Mouse (Mus musculus) brown adipose tissue, adult 24 weeks (tissue): Measurements from ENCODE around the gene Lta. TPM values are rescaled to one million over a fixed set of nuclear protein-coding genes. Genes with fewer than 3 reads are reported as not detected.

ENCODE experiments used
- H3K27ac ChIP-seq: fragments of 200-500 bp; replicated peaks from 2 replicates; pipeline ENCODE4 v1.5.1; 2012; ENCODE audit warnings: low read depth, mild to moderate bottlenecking, low read length
- H3K4me1 ChIP-seq: fragments of 200-500 bp; 2 replicates; pipeline ENCODE4 v1.6.1; 2012; ENCODE audit warnings: low read length, mixed read lengths; ENCODE audit not compliant: control insufficient read depth, insufficient read depth, insufficient read length
- H3K4me3 ChIP-seq: fragments of 200-500 bp; 2 replicates; pipeline ENCODE4 v1.5.1; 2012; ENCODE audit warnings: low read depth, mild to moderate bottlenecking, low read length, moderate library complexity; ENCODE audit not compliant: insufficient read depth
- polyA plus RNA-seq: library from polyadenylated mRNA; stranded (reverse); fragments of >200 nt; gene quantifications from 2 replicates; pipeline ENCODE4 v1.2.4, GENCODE M21; 2012; ENCODE audit not compliant: missing spikeins, insufficient read depth, insufficient read length

The Lta gene
- not detected in 2 replicates for polyA plus RNA-seq

DNA sequence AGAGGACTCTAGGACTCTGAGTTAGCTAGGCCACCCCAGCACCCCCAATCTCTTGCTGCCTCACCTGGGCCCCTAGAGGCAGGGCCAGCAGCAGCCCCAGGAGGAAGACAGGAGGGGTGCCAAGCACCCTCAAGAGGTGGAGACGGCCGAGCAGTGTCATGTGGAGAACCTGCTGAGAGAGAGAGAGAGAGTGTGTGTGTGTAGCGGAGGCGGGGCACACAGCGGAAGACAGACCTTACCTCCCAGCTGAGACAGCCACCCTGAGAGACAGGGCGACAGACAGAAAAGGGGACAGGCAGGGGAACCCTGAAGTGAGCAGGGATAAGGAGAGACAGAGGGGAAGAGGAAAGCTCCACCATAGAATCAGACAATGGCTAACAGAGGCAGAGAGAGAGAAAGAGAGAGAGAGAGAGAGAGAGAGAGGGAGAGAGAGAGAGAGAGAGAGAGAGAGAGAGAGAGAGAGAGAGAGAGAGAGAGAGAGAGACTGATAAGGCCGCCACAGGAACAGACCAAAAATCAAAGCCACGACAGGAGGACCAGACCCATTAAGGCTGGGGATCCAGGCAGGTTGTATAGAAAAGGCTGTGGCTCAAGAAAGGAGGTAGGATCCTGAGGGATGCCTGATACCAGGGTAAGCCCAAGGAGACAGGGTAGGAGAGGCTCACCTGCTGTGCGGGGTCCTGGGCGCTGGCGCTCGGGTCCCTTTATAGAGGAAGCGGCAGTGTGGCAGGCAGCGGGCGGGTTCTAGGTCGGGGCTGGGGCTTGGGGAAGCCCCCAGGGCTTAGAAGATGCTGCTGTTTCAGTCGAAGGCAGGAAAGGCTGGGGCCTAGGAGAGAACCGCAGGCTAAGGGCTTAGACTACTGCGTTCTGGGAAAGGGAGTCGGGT is at the start of gene Lta:
TSS of gene Lta (minus strand) at position 858 of the 886 bp plus-strand sequence.
- Histone ChIP-seq H3K4me3 (no peak within 1 kb of the TSS), H3K27ac (no peak within 1 kb of the TSS), H3K4me1 (peaks cover 3% of the 10 kb centered on the region)

DNA sequence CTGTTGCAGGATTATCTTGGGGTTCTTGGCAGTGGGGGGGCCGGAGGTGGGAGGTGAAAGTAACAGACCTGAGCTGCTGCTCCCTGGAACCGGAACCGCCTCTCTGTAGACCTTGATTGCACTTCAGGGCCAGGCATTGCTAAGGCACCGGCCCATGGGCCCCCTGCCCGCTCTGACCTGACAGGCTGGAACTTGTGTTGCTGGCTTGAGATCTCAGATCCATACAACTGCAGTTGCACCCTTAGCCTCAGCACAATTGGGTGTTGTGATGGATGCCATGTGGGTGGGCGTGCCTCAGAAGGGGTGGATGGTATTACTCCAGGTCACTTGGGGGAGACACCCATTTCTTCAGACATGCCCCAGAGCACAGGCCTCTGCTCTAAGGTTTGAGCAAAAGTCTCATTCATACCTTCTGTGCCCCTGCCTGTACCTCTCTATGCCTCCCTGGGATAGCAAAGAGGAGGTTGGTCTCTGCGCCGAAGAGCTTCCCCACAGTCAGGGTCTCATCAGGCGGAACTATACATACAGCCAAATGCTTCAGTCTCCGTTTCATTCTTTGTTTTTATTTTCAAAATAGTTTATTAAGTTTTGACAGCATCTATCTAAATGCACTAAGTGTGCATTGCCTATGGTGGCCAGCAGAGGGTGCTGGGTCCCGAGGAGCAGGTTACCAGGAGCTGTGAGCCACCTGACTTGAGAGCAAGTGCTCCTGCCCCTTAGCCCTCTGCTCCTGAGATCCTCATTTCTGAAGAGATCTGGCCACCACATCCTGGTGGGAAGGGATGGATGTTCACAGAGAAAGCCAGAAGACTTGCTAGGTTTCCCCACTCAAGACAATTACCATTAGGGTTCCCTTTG is 49.3 kb upstream of the Lta start:
- Histone ChIP-seq H3K27ac (no peak overlapping the region), H3K4me3 (no peak overlapping the region), H3K4me1 (no peaks in the 10 kb centered on the region)

DNA sequence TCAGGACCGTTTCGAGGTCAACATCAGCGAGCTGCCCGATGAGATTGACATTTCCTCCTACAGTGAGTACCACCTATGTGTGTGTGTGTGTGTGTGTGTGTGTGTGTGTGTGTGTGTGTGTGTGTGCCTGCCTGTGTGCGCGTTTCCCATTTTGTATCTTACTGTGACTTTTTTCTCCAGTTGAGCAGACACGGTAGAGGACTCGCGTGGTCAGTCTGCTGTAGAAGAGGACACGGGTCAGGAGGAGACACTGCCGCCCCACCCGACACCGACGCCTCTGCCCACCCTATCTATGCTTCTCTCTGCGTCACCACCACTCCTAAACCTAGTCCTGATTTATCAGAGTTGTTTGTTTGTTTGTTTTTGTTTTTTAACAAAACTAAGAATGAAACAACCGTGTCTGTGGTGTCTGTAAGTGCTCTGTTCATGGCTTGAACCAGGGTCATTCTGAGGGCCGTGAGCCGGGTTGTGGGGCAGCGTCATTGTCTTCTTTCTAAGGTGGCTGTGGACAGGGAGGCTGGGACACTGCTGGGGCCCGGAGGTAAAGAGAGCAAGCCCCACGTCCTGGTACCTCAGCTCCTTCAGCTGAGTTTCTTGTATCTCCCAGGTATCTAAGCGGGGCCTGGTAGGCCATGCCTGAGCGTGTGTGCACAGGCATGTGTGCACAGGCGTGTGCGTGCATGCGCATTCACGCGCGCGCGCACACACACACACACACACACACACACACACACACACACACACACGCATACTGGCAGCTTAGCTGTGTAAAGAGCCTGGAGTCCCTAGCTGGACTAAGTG is 48.3 kb upstream of the Lta start:
- H3K4me3 ChIP-seq: no peak overlapping the region
- no peak overlapping the region for H3K27ac ChIP-seq
- no peaks in the 10 kb centered on the region for H3K4me1 ChIP-seq

DNA sequence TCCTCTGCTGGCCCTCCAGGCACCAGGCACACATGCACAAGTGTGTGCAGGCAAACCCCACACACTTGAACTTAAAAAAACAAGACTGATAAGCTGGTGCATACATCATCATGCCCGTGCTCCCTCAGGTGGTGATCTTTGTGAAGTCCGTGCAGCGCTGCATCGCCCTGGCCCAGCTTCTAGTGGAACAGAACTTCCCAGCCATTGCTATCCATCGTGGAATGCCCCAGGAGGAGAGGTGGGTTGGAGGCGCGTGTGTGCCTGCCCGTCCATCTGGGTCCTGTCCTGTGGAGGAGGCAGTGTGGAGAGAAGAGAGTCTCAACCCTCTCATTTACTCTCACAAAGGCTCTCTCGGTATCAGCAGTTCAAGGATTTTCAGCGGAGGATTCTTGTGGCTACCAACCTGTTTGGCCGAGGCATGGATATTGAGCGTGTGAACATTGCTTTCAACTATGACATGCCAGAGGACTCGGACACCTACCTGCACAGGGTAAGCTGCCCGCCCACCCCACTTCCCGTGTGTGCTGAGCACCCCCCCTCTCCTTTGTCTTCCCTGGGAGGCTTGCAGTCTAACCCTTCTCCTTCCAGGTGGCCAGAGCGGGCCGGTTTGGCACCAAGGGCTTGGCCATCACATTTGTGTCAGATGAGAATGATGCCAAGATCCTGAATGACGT is 47.6 kb upstream of the Lta start:
- H3K4me1 ChIP-seq: no peaks in the 10 kb centered on the region
- H3K4me3 ChIP-seq: no peak overlapping the region
- no peak overlapping the region for H3K27ac ChIP-seq

DNA sequence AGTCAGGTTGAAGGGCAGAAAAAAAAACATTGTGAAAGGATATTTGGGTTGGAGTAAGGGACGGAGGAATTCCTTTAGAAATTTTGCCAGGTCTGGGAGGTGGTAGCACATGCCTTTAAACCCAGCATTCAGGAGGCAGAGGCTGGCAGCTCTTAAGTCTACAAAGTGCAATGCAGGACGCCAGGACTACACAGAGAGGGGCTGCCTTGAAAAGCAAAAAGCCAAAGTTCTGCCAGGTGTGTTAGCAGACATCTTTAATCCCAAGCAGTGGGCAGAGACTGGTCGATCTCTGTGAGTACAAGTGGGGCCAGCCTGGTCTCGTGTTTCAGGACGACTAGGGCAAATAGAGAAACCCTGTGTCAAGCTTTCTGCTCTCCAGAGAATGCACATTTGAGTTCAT is 46.8 kb upstream of the Lta start:
- H3K4me1 ChIP-seq: no peaks in the 10 kb centered on the region
- H3K4me3 ChIP-seq: no peak overlapping the region
- no peak overlapping the region for H3K27ac ChIP-seq

DNA sequence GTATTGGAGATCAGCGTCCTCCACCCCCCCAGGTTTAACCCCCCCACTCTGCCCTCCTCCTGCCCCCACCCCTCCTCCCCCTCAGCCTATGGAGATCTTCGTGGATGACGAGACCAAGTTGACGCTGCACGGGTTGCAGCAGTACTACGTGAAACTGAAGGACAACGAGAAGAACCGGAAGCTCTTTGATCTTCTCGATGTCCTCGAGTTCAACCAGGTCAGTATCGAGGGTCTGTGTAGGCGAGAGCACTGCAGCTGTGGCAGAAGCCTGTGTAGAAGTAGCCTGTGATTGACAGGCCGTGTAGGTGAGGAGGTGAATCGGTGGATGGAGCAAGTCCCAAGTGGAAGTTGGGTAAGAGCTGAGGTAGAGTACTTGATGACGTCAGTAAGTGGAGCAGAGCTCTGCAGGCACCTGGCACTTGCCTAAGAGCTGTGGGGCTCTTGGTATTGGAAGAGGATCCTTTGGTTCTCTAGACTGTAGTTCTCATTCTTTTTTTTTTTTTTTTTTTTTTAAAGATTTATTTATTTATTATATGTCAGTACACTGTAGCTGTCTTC is 46.1 kb upstream of the Lta start:
- H3K4me3 ChIP-seq: no peak overlapping the region
- H3K4me1 ChIP-seq: no peaks in the 10 kb centered on the region
- no peak overlapping the region for H3K27ac ChIP-seq

DNA sequence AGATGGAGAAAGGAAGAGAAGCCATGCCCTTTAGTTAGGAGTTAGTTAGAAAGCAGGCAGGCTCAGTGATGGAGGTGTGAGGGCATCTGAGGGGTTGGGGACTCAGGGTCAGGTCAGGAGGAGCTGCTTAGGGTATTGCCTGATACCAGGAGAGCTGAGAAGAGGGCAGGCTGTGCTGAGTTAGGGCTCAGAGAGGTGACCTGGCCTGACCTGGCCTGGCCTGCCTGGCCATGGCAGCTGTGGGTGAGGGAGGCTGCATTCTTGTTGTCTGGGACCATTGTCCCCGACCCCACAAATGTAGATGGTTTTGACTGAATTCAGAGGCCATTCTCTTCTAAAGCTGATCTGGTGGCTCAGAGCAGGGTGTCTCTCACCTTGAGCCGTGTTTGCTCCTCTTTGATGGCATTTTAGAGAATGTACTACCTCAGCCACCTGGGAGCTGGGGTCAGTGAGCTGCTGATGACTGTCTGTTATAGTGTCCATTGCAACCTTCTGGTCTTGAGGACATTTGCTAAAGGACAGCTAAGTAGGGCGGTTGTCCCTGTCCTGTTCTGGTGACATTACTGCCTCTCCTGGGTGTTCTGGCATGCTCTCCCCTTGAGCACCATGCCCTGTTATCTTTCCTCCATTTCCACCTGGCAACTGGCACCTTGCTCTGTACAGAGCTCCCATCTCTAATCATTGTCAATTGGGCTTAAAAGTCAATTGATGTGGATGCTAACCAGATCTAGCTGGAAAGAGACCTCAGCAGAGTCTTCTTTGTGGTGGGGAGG is 45.4 kb upstream of the Lta start:
- Histone ChIP-seq H3K27ac (no peak overlapping the region), H3K4me1 (no peaks in the 10 kb centered on the region)

DNA sequence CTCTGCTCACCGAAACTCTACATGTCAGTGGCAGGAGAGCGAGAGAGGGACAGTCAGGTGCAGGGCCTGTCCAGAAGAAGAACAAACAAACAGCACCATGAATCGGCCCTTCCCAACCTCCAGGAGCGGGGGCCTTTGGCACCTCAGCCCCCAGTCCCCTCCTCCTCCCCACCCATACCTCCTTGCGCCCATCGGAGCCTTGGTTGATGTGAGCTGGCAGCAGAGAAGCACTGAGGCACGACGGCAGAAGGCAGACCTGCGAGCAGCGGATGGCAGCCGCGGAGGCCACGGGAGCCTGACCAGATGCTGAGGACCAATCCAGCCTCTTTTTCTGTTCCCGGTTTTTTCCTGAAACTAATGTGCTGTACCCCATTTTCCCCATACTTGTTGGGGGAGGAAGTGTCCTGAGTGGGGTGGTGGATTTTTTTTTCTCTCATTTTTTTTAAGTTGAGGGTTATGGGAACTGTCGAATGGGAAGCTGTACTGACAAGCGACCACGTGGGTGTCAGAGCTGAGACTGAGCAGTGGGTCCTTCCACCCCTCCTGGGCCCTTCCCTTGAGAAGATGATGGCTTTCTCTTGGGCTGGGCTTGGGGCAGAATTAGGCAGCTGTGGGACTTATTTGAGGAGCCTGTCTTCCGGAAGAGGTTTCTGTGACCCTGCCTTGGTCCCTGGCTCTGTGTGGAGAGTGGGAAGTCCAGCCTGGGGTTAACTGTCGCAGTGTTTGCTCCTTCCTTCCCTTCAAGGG is 44.5 kb upstream of the Lta start:
- Histone ChIP-seq H3K4me3 (no peak overlapping the region), H3K27ac (no peak overlapping the region), H3K4me1 (no peaks in the 10 kb centered on the region)

More for the DNA sequence above, 45.4 kb upstream of the Lta start:
- no peak overlapping the region for H3K4me3 ChIP-seq

DNA sequence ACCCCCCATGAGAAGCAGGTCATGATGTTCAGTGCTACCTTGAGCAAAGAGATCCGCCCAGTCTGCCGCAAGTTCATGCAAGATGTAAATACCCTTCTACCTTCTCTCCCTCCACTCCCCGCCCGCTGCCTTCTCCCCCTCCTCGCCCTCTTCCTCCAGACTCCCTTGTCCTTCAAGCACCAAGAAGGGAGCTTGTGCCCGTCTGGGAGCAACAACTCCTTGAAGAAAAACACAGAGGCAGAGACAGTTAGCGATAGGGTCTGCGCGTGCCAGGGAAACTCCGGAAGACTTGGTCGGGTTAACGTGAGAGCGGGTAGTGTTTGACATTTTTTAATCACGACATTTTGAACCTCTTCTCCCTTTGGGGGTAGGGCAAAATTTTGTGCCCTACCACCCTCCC is 43.8 kb upstream of the Lta start:
- H3K4me1 ChIP-seq: no peaks in the 10 kb centered on the region
- no peak overlapping the region for H3K27ac ChIP-seq
- H3K4me3 ChIP-seq: no peak overlapping the region

DNA sequence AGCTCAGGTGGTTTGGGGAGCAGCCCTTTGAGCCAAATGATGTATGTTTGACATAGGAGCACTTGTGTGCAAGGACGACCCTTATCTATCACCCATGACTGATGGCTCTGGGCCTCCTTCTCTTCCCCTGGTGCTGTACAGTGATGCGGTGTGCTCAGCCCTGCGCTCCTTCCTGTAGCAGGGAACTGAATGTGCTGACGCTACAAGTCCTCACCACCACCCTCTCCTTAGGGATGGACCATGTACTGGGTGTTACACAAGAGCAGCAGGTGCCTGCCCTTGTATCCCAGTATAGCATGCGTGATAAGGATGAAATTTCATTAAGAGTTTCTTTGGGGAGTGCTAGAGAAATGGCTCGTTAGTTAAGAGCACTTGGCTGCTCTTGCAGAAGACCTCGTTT is 42.0 kb upstream of the Lta start:
- H3K27ac ChIP-seq: no peak overlapping the region
- H3K4me3 ChIP-seq: no peak overlapping the region
- 0 out of 2 replicates have a peak, but pooled peaks cover 3% of the 10 kb centered on the region for H3K4me1 ChIP-seq

DNA sequence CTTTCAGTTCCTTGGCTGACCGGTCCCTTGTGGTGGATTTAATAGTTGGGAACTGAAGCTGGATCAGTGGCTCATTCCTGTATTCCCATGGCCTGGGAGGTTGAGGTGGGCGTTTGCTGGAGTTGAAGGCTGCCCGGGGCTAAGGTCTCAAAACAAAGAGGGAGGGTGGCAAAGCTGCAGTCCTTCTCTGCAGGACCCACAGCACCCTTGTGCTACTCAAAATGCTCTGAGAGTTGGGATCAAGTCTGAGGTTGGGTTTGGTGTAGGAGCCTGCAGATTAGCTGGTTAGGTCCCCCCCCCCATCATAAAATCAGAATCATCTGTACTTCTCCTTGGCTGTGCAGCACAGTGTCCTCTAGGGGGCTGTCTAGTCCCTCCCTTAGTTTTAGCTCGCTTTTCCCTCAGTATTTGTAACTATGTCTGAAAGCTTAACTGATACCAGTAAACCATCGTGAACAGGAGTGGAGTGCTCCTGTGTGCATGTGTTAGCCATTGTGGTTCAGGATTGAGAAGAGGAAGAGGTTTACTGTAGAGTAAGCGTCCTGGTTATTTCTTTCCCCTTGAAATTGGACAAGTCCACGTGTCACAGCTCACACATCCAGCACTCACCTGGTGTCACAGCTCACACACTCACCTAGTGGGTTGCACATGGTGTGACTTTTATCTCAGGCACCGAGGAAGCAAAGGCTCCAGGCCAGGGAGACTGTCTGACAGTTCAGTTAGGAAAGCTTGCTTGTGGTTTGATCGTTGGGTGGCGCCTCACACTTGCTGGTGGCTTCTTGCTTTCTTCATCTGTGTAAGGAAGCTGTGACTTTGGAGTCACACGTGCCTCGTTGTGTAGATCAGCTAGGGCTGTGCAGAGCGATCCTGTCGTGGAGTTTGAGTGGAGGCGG is 40.8 kb upstream of the Lta start:
- no peak overlapping the region for H3K27ac ChIP-seq
- H3K4me1 ChIP-seq: 0 out of 2 replicates have a peak, but pooled peaks cover 3% of the 10 kb centered on the region
- no peak overlapping the region for H3K4me3 ChIP-seq

DNA sequence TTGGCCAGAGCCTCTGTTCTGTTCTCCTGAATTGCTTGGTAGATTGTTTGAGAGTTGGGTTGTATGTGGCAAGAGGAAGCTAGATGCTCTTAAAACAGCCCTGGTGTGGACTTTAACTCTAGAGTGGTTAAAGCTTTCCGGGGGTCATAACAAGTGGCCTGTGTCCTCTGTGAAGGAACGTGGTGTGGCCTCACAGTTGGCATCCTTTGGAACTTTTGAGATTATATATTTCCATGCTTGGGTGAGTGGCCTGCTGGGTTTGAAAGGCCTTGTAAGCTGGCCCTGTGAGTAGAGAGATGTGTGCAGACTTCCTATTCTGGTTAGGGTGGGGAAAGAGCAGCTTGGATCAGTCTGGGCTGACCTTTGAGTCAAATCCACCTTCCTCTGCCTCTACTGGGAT is 39.8 kb upstream of the Lta start:
- Histone ChIP-seq H3K27ac (no peak overlapping the region), H3K4me3 (no peak overlapping the region), H3K4me1 (peaks cover 12% of the 10 kb centered on the region)
